Mouse (Mus musculus) MEL (cell line): ENCODE measurements around the gene 9230102O04Rik.

ENCODE experiments used
- CHD1 ChIP-seq: IDR thresholded peaks from 2 replicates; pipeline ENCODE4 v1.6.1; 2012; ENCODE audit warnings: low read depth, mild to moderate bottlenecking, inconsistent platforms, low read length, improper control_type of control experiment
- CHD2 ChIP-seq: IDR thresholded peaks from 2 replicates; pipeline ENCODE4 v1.6.1; 2011; ENCODE audit warnings: low read length, improper control_type of control experiment
- CTCF ChIP-seq, 3 experiments: IDR thresholded peaks in 2 of 3; conservative IDR thresholded peaks in 1 of 3; 2 replicates each; pipeline ENCODE4 v1.5.1; 2011 to 2012; ENCODE audit warnings: low read length in 3 of 3, low read depth in 2 of 3, mild to moderate bottlenecking in 2 of 3, improper control_type of control experiment in 1 of 3, inconsistent platforms in 1 of 3, mixed read lengths in 1 of 3, moderate library complexity in 1 of 3; ENCODE audit not compliant: control insufficient read depth in 1 of 3, insufficient read depth in 1 of 3, poor library complexity in 1 of 3, severe bottlenecking in 1 of 3
- E2F4 ChIP-seq: IDR thresholded peaks from 2 replicates; pipeline ENCODE4 v1.6.1; 2011; ENCODE audit warnings: low read depth, low read length, improper control_type of control experiment, borderline replicate concordance
- ETS1 ChIP-seq: IDR thresholded peaks from 2 replicates; pipeline ENCODE4 v1.6.1; 2012; ENCODE audit warnings: low read depth, mild to moderate bottlenecking, inconsistent platforms, low read length, improper control_type of control experiment, moderate library complexity
- GABPA ChIP-seq: IDR thresholded peaks from 2 replicates; pipeline ENCODE4 v1.6.1; 2012; ENCODE audit warnings: low read depth, mild to moderate bottlenecking, inconsistent platforms, low read length, improper control_type of control experiment, moderate library complexity
- MAFK ChIP-seq: IDR thresholded peaks from 2 replicates; pipeline ENCODE4 v1.6.1; 2011; ENCODE audit warnings: low read depth, mild to moderate bottlenecking, low read length, improper control_type of control experiment, borderline replicate concordance
- MEF2A ChIP-seq: IDR thresholded peaks from 2 replicates; pipeline ENCODE4 v1.6.1; 2014; ENCODE audit warnings: low read depth, mild to moderate bottlenecking, inconsistent platforms, low read length, improper control_type of control experiment; ENCODE audit not compliant: poor library complexity, insufficient replicate concordance, severe bottlenecking; ENCODE audit errors: extremely low read depth
- MXI1 ChIP-seq: IDR thresholded peaks from 2 replicates; pipeline ENCODE4 v1.6.1; 2011; ENCODE audit warnings: mild to moderate bottlenecking, low read depth, low read length, improper control_type of control experiment
- NELFE ChIP-seq: IDR thresholded peaks from 2 replicates; pipeline ENCODE4 v1.6.1; 2011; ENCODE audit warnings: low read depth, low read length, improper control_type of control experiment
- POLR2A ChIP-seq, 2 experiments: IDR thresholded peaks; 2 replicates each; pipeline ENCODE4 v1.6.1; 2011 to 2012; ENCODE audit warnings: low read length in 2 of 2, mild to moderate bottlenecking in 2 of 2, control low read depth in 1 of 2, improper control_type of control experiment in 1 of 2, low read depth in 1 of 2, moderate library complexity in 1 of 2; ENCODE audit not compliant: control insufficient read depth in 1 of 2, insufficient read depth in 1 of 2, poor library complexity in 1 of 2
- ZMIZ1 ChIP-seq: IDR thresholded peaks from 2 replicates; pipeline ENCODE4 v1.6.1; 2012; ENCODE audit warnings: low read depth, mild to moderate bottlenecking, inconsistent platforms, low read length, improper control_type of control experiment, moderate library complexity
- ZNF384 ChIP-seq: IDR thresholded peaks from 2 replicates; pipeline ENCODE4 v1.6.1; 2012; ENCODE audit warnings: low read depth, mild to moderate bottlenecking, inconsistent platforms, low read length, improper control_type of control experiment

DNA sequence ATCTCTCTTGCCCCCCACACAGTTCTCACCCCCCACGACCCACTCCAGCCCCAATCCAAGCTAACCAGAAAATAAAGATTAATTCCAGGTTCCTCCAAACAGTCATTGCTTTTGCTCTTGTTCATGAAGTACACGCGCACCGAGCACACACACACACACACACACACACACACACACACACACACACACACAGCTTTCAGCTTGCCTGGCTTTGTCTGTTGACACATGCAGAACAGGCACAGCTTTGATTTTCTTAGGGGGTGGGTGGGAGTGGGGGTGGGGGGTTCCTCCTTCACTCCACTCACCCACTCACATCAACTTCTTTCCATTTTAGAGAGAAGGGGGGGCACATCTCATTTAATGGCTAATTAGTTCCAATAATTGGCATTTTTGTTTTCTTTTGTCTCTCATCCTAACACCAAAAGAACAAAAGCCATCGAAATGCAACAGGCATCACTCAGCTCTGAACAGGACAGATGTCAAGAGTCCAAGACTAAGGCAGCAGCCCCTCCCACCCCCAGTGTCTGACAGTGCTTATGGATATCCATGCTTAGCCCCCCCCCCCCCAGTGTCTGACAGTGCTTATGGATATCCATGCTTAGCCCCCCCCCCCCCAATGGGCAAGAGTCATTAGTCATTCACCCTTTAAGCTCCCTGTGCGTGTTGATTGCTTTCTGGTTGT lies 4.1 kb upstream of the 9230102O04Rik start:
- TF ChIP-seq ETS1 (no peak), CTCF (IDR thresholded peaks at IDR 0.05 in 2 of 3, conservative IDR thresholded peaks at IDR 0.05 in 1 of 3; ENCODE audit: control insufficient read depth in 1 of 3, insufficient read depth in 1 of 3, low read depth in 2 of 3, low read length in 3 of 3, poor library complexity in 1 of 3, severe bottlenecking in 1 of 3) (no peak), POLR2A (IDR thresholded peaks at IDR 0.05; ENCODE audit: control insufficient read depth in 1 of 2, insufficient read depth in 1 of 2, low read depth in 1 of 2, low read length in 2 of 2, poor library complexity in 1 of 2) (no peak), ZMIZ1 (no peak), NELFE (no peak), E2F4 (no peak), MAFK (no peak), MXI1 (no peak), CHD2 (no peak), CHD1 (no peak), MEF2A (no peak), GABPA (no peak), ZNF384 (no peak)
